Mouse (Mus musculus): Measurements from ENCODE around the gene Bcl2l14. TPM values are rescaled to one million over a fixed set of nuclear protein-coding genes. Genes with fewer than 3 reads are reported as not detected.

Bcl2l14 gene
- polyA plus RNA-seq, 1 experiment: 2.1 TPM

DNA sequence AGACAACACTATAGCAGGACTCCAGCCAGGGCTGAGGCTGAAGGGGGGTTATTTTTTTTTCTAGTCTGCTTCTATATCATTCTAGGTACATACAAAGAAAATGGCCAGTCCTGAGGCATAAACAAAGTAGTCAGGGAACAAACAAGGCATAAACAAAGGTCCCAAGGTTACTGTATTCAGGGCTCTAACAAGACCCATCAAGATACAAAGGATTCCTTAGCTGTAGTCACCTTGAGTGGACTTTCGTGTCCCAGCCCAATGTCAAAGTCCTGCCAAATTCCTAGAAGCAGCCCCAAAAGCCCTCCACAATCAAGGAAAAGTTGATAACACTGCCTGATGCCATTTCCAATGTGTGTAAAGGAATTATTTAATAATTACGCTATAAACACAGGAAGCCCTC is 5.3 kb upstream of the Bcl2l14 start:
- no peaks in the 10 kb centered on the region for H3K36me3 ChIP-seq (ENCODE audit: control insufficient read depth, insufficient read depth, low read length)
- no peak overlapping the region for H3K27ac ChIP-seq (ENCODE audit: control insufficient read depth, insufficient read depth, low read length)
- H3K4me1 ChIP-seq (replicated peaks; ENCODE audit: control insufficient read depth, insufficient read depth, low read length): no peaks in the 10 kb centered on the region
- no peak for DNase-seq
- no peaks in the 10 kb centered on the region for H3K27me3 ChIP-seq (ENCODE audit: control insufficient read depth, insufficient read depth, low read length)
- no peak for TF ChIP-seq POLR2A (IDR thresholded peaks at IDR 0.05; ENCODE audit: control insufficient read depth, extremely low read depth, insufficient read depth, low read length, poor library complexity)
- TF ChIP-seq CTCF (IDR thresholded peaks at IDR 0.05; ENCODE audit: borderline replicate concordance, control insufficient read depth, extremely low read depth, insufficient read depth, low read length, poor library complexity): no peak
- no peak overlapping the region for H3K4me3 ChIP-seq (ENCODE audit: control insufficient read depth, insufficient read depth, low read length)
- WGBS: 94% methylated on average over 2 of the region's 2 CpGs

DNA sequence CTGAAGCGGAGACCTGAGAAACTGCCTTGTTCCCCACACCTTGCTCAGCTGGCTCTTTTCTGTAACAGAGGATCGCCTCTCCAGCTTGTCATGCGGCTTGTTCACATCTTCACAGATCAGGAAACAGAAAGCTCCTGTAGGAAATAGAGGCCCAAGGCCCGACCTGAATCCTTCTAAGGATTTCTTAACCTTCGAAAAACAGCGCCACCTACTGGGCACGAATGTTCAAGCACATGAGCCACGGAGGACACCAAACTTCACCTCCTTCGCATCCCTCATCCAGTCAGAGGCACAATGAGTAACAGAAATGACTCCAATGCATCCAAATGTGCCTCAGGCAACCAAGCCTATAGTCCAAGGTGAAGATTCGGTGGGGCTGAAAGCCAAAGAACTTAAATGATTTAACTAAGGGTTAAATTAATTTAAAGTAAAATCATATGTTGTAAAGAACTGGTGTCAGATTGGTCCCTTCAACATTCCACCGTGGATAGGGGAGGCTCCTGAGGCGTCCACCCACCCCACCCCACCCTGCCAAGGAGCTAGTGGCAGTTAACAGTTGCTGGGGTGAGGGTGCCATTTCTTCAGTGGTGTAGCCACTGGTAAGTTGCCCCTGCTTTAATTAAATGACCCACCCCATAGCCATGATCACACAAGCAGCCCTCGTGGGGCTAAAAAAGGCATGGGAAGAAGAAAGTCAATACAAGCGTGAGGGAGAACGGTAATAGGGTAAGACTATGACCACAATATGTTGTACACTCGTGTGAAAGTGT is 7.0 kb downstream of the Bcl2l14 start:
- no peaks in the 10 kb centered on the region for H3K36me3 ChIP-seq (ENCODE audit: control insufficient read depth, insufficient read depth, low read length)
- WGBS: 51% methylated on average over 16 of the region's 16 CpGs

DNA sequence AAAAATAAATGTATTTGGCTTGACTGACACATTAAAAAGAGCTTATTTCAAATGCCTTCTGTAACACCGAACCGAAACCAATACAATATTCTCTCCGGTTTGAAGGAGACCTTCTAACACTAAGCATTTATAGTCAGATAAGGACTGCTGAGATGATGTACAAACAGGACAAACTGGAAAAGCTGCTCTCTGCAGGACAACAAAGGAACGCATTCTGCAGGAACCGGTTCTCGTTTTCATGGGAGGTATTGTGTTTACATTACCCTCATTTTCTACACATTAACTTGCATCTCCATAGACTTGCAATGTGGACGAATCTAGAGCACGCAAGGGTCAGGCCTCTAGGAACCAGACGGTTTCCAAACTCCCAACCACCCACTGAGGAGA is 7.6 kb downstream of the Bcl2l14 start:
- Histone ChIP-seq H3K27me3 (ENCODE audit: control insufficient read depth, insufficient read depth, low read length) (no peaks in the 10 kb centered on the region), H3K4me3 (ENCODE audit: control insufficient read depth, insufficient read depth, low read length) (no peak overlapping the region), H3K4me1 (replicated peaks; ENCODE audit: control insufficient read depth, insufficient read depth, low read length) (no peaks in the 10 kb centered on the region), H3K36me3 (ENCODE audit: control insufficient read depth, insufficient read depth, low read length) (no peaks in the 10 kb centered on the region), H3K27ac (ENCODE audit: control insufficient read depth, insufficient read depth, low read length) (no peak overlapping the region)
- 95% methylated on average over 9 of the region's 9 CpGs for WGBS
- no peak for TF ChIP-seq POLR2A (IDR thresholded peaks at IDR 0.05; ENCODE audit: control insufficient read depth, extremely low read depth, insufficient read depth, low read length, poor library complexity)
- TF ChIP-seq CTCF (IDR thresholded peaks at IDR 0.05; ENCODE audit: borderline replicate concordance, control insufficient read depth, extremely low read depth, insufficient read depth, low read length, poor library complexity): no peak
- DNase-seq: no peak

More for the DNA sequence above, 7.0 kb downstream of the Bcl2l14 start:
- DNase-seq: peak; percentile 66
- H3K4me3 ChIP-seq (ENCODE audit: control insufficient read depth, insufficient read depth, low read length): no peak overlapping the region
- no peaks in the 10 kb centered on the region for H3K4me1 ChIP-seq (replicated peaks; ENCODE audit: control insufficient read depth, insufficient read depth, low read length)
- no peak overlapping the region for H3K27ac ChIP-seq (ENCODE audit: control insufficient read depth, insufficient read depth, low read length)
- TF ChIP-seq POLR2A (IDR thresholded peaks at IDR 0.05; ENCODE audit: control insufficient read depth, extremely low read depth, insufficient read depth, low read length, poor library complexity) (no peak), CTCF (IDR thresholded peaks at IDR 0.05; ENCODE audit: borderline replicate concordance, control insufficient read depth, extremely low read depth, insufficient read depth, low read length, poor library complexity) (no peak)
- no peaks in the 10 kb centered on the region for H3K27me3 ChIP-seq (ENCODE audit: control insufficient read depth, insufficient read depth, low read length)

DNA sequence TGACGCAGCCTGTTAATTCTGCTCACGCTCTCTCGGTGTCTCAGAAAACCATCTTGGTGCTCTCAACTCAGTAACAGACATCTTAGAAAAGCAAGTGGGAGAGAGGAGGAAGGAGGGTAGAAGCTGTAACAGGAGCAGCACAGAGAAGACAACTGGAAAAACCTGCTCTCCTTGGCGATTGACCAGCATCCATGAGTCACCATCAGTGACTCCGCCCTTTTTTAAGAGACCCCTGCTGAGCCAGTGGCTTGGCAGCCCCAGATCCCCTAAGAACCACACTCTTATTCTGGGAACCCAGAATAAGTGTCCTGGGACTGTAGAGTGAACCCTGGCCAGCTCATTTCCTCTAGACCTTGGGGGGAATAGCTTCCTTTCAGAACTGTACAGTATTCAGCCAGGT is 11.1 kb downstream of the Bcl2l14 start:
- 90% methylated on average over 5 of the region's 5 CpGs for WGBS
- H3K27ac ChIP-seq (ENCODE audit: control insufficient read depth, insufficient read depth, low read length): no peak overlapping the region
- no peaks in the 10 kb centered on the region for H3K4me1 ChIP-seq (replicated peaks; ENCODE audit: control insufficient read depth, insufficient read depth, low read length)
- no peak overlapping the region for H3K4me3 ChIP-seq (ENCODE audit: control insufficient read depth, insufficient read depth, low read length)
- H3K27me3 ChIP-seq (ENCODE audit: control insufficient read depth, insufficient read depth, low read length): no peaks in the 10 kb centered on the region
- H3K36me3 ChIP-seq (ENCODE audit: control insufficient read depth, insufficient read depth, low read length): no peaks in the 10 kb centered on the region
- no peak for DNase-seq
- TF ChIP-seq CTCF (IDR thresholded peaks at IDR 0.05; ENCODE audit: borderline replicate concordance, control insufficient read depth, extremely low read depth, insufficient read depth, low read length, poor library complexity): no peak
- TF ChIP-seq POLR2A (IDR thresholded peaks at IDR 0.05; ENCODE audit: control insufficient read depth, extremely low read depth, insufficient read depth, low read length, poor library complexity): no peak

DNA sequence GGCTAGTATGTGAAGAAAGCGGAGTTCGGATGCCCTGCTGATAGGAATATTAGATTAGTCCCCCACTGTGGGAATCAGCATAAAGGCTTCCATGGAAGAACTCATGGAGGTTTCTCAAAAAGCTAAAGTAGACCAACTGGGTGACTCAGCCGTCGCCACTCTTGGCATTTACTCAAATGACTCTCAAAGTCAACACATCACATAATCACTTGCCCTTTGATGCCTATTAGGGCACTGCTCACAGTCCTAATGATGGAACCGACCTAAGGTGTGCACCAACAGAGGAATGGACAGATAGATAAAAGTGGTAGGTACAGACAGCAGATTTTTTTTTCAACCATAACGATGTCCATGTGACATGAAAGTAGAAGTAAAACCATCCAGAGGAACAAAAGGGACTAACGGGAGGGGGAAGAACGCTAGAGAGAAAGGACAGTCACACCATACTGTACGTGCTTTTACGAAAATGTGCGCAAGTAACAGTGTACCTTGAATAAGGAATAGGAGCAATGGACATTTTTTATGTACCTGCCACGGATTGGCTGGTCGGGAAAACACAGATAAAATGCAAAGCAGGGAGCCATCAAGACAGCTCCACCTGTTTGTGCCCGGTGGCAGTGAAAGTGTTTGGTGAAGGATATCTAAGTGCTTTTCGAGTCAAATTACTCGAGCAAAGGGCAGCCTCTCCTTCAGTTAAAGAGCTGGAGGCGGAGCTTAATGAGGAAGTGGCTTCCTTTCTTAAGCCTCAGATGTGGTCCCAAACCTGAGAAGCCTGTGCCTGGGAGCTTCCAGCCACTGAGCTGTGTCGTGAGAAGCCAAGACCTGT is 17.8 kb downstream of the Bcl2l14 start:
- Histone ChIP-seq H3K4me1 (replicated peaks; ENCODE audit: control insufficient read depth, insufficient read depth, low read length) (peaks cover 14% of the 10 kb centered on the region), H3K27ac (ENCODE audit: control insufficient read depth, insufficient read depth, low read length) (peak overlapping the region; percentile 27; the same call in 1 of the 2 replicates), H3K36me3 (ENCODE audit: control insufficient read depth, insufficient read depth, low read length) (no peaks in the 10 kb centered on the region), H3K4me3 (ENCODE audit: control insufficient read depth, insufficient read depth, low read length) (peak overlapping the region; percentile 18), H3K27me3 (ENCODE audit: control insufficient read depth, insufficient read depth, low read length) (no peaks in the 10 kb centered on the region)
- WGBS: 25% methylated on average over 18 of the region's 18 CpGs
- DNase-seq: peak; percentile 67
- TF ChIP-seq CTCF (IDR thresholded peaks at IDR 0.05; ENCODE audit: borderline replicate concordance, control insufficient read depth, extremely low read depth, insufficient read depth, low read length, poor library complexity) (no peak), POLR2A (IDR thresholded peaks at IDR 0.05; ENCODE audit: control insufficient read depth, extremely low read depth, insufficient read depth, low read length, poor library complexity) (no peak)

DNA sequence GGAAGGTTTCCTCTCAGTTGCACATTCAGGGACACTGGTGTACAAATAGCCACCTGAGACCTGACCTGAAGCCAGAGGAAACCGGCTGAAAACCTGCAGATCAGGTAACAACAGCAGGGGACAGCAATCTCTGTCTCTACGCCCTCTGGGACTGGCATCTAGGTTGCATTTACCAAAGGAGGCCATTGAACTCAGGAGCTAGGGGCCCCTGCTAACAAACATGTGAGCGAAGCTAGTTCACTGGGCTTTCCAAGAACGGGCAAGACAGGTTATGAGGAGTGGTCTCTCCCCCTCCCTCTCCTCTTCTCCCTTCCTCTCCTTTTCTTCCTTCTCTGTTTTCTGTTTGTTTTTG is 18.4 kb downstream of the Bcl2l14 start:
- Histone ChIP-seq H3K36me3 (ENCODE audit: control insufficient read depth, insufficient read depth, low read length) (no peaks in the 10 kb centered on the region), H3K27ac (ENCODE audit: control insufficient read depth, insufficient read depth, low read length) (peak overlapping the region; percentile 27; the same call in 1 of the 2 replicates), H3K27me3 (ENCODE audit: control insufficient read depth, insufficient read depth, low read length) (no peaks in the 10 kb centered on the region), H3K4me3 (ENCODE audit: control insufficient read depth, insufficient read depth, low read length) (peak overlapping the region; percentile 18), H3K4me1 (replicated peaks; ENCODE audit: control insufficient read depth, insufficient read depth, low read length) (peaks cover 14% of the 10 kb centered on the region)
- DNase-seq: no peak
- WGBS: 27% methylated on average over 4 of the region's 4 CpGs
- no peak for TF ChIP-seq POLR2A (IDR thresholded peaks at IDR 0.05; ENCODE audit: control insufficient read depth, extremely low read depth, insufficient read depth, low read length, poor library complexity)
- TF ChIP-seq CTCF (IDR thresholded peaks at IDR 0.05; ENCODE audit: borderline replicate concordance, control insufficient read depth, extremely low read depth, insufficient read depth, low read length, poor library complexity): no peak
